Mouse (Mus musculus): ENCODE results near the gene Eid2b. TPM values are rescaled to one million over a fixed set of nuclear protein-coding genes. Genes with fewer than 3 reads are reported as not detected.

Eid2b gene
- total RNA-seq, 2 experiments from 2014 or later: 40.7 to 44.1 TPM

- peak; percentile 67 to 71 for DNase-seq (ENCODE audit: low spot score in 2 of 2)
- intact Hi-C loops (cut with DNase I): no loop called here
These were observed 13.4 kb downstream of the Eid2b start, which contains the start of gene Selenov for GRCm38 (mm10) chr7:28290638-28291590. Gene Selenov (minus strand): TSS chr7:28291186.

DNA sequence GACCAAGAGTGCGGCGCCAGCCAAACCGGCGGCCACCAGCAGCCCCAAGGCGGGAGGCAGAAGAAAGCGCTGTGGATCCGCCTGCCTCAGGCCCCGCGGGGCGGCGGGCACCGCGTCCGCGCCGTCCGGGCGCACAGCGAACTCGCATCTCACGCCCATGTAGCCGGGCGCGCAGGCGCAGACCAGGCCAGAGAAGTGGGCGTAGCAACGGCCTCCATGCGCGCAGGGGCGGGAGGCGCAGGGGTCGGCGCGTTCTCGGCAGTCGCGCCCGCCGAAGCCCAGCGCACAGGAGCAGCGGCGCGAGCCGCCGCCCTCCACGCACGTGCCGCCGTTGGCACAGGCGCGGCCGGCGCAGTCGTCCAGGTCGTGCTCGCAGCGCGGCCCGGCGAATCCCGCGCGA, 16.9 kb downstream of the Eid2b start:
- peak; percentile 73 for DNase-seq (ENCODE audit: low spot score in 2 of 2)
- intact Hi-C loops (cut with DNase I): no loop called here

- DNase-seq (ENCODE audit: low spot score in 2 of 2): peak; percentile 52 to 77
- intact Hi-C loops (cut with DNase I): no loop called here
These were observed 21.5 kb downstream of the Eid2b start for GRCm38 (mm10) chr7:28298837-28299625.

DNA sequence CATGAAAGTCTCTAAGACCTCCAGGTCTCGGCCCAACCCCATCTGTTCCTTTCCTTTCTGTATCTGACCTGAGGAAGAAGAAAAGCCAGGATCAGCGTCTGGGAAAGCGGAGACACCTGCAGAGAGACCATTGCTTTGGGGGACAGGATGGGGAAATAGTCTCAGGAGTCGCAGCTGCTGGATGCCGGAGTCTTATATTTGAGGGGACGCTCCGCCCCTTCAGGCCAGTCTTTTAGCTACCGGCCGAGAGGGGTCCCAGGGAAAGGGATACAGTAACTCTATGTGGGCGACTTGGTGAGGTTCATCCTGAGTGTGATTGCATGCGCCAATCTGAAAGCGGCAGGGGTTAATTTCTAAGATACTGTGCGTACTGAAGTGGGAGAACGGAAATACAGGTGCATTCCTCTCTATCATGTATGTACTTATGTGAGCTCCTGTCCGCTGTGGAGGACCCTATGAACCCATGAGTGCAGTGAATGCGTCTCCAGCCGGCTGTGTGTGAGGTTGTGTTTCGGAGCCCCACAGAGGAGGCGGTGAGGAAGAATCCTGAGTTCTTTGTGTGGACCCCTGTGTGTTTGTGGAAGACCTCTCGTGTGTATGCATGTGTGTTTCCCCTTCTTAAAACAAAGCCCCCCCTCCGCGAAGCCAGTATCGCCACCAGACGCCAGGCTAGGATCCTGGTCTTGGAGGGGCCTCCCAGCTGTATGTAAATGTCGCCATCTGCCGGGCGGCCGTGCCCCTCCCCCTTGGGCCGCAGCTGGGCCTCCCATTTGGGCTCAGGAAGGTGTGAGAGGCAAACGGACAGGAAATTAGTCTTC, 24.3 kb downstream of the Eid2b start, which contains the start of gene Dll3:
Dll3 (minus strand) TSS at position 623 of the 818 bp plus-strand sequence.
- intact Hi-C loops (cut with DNase I): loop anchor here (5.0 kb wide), 1 partner anchor 250 kb away; the partner anchor contains the start of gene Psmc4
- peak in 1 of 2 experiments; percentile 59 for DNase-seq (ENCODE audit: low spot score in 2 of 2)

DNA sequence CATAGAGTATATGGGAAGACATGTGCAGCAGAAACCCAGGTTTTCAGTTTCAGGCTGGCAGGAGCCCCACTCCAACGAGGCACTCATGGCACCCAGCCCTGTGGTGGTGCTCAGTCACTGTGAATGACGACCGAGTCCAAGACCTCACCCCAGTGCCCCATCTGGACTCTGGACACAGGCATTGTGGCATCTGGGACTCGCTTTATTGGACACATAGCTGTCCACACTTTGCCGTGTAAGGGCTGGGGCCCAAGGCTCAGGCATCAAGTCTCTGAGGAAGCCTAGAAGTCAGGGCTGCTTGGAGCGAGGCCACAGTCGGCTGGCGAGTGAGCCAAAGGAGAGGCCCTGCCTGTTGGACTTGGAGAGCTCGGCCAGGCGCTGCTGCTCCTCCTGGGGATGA, 28.1 kb downstream of the Eid2b start:
- intact Hi-C loops (cut with DNase I): no loop called here
- no peak for DNase-seq (ENCODE audit: low spot score in 2 of 2)

DNA sequence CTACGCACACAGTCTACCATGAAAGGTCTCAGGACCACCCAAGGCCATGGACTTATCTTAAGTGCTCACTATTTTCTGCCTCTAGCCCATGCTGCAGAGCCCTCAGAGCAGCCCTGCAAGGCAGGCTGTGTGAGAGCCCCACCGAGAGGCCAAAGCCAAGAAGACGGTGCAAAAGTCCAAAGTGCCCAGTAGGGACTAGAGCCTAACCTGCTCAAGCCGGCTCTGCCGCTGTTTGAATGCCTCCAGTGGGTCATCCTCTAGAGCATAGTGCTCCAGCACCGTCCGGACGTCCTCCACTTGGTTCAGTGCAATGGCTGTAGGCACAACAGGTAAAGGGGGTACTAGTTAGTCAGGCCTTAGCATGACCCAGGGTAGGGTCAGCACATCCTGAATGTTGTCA, 28.7 kb downstream of the Eid2b start:
- DNase-seq (ENCODE audit: low spot score in 2 of 2): no peak
- intact Hi-C loops (cut with DNase I): no loop called here

- intact Hi-C loops (cut with DNase I): no loop called here
- no peak for DNase-seq (ENCODE audit: low spot score in 2 of 2)
These were observed 32.2 kb downstream of the Eid2b start for GRCm38 (mm10) chr7:28309737-28310136.

DNA sequence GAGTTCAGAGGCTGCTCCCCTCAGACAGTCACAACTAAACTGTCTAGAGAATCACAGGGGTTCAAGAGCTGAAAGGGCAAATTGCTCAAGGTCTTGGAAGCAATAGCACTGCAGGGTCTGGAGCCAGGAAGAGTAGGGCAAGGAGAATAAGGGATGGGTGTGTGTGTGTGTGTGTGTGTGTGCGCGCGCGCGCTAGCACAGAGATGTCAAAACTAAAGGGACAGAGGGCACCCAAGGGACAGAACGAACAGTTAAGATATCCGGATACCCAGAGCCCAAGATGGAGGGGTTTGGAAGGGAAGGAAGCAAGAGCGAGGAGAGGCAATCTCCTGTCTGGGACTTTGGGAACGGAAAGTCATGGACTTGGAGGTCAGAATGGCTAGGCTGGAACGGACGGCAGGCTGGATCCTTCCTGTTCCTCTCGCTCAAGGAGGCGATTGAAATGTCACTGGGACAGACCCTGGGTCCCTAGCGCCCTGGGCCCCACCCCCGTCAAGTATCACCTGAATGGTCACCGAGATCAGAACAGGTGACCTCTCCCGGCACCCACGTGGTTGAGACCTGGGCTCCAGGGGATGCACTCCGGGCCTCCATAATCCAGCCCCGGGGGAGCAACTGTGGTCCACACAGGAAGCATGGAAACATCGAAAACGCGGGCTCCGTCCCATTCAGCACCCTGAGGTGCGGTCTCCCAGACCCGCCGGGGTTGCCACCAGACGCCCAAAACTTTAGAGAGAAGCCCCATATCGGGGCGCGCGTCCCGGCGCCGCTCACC, 33.8 kb downstream of the Eid2b start:
- intact Hi-C loops (cut with DNase I): no loop called here
- no peak for DNase-seq (ENCODE audit: low spot score in 2 of 2)

- peak; percentile 99 for DNase-seq (ENCODE audit: low spot score in 2 of 2)
- intact Hi-C loops (cut with DNase I): no loop called here
These were observed 34.5 kb downstream of the Eid2b start, which contains the start of gene Timm50 for GRCm38 (mm10) chr7:28311926-28312543. Gene Timm50 (minus strand): TSS chr7:28312072.

- no peak for DNase-seq (ENCODE audit: low spot score in 2 of 2)
- intact Hi-C loops (cut with DNase I): no loop called here
These were observed 40.5 kb downstream of the Eid2b start for GRCm38 (mm10) chr7:28318036-28318435.

DNA sequence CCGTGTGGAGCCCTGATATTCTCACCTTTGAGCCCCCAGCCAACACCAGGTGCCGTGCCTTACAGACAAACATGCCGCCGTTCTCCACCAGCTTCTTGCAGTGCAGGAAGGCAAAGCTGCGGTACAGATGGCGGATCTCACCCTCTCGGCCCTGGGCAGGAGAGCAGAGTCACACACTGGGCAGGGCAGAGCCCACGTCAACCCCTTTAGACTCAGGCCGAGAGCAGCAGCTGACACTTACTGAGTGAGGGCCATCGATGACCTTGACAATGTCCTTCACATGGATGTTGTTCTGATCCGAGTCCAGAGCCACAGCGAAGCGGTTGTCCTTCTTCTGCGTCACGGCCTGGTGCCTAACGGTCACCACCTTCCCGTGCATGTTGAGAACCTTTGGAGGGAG, 41.2 kb downstream of the Eid2b start:
- intact Hi-C loops (cut with DNase I): no loop called here
- no peak for DNase-seq (ENCODE audit: low spot score in 2 of 2)

GRCm38 (mm10) chr7:28321974-28322720, 44.6 kb downstream of the Eid2b start:
- intact Hi-C loops (cut with DNase I): no loop called here
- DNase-seq (ENCODE audit: low spot score in 2 of 2): no peak

DNA sequence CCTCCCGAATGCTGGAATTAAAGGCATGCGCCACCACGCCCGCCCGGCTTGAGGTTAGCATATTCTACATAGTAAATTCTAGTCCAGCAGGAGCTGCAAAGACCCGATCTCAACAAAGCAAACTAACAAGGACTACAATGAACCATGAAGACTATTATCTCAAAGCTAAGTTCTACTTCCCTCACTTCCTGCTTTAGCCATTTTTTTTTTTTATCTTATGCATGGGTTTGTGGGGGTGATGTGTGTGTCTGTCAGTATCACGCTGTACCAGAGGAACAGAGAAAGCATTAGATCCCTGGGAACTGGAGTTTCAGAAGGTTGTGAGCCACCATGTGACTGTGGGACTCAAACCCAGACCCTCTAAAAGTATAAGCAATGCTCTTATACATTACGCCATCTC, 47.8 kb downstream of the Eid2b start:
- DNase-seq (ENCODE audit: low spot score in 2 of 2): no peak
- intact Hi-C loops (cut with DNase I): no loop called here

DNA sequence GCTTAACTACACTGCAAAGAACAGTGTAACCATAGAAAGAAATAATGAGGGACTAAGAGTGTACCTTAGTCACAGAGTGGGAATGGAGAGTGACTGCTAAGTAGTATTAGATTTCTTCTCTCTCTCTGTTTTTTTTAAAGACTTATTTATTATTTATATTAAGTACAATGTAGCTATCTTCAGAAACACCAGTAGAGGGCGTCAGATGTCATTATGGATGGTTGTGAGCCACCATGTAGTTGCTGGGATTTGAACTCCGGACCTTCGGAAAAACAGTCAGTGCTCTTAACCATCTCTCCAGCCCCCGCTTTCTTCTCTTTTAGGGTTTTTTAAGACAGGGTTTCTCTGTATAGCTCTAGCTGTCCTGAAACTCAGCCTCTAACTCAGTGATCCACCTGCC, 48.9 kb downstream of the Eid2b start:
- no peak for DNase-seq (ENCODE audit: low spot score in 2 of 2)
- intact Hi-C loops (cut with DNase I): no loop called here

- no peak for DNase-seq (ENCODE audit: low spot score in 2 of 2)
- intact Hi-C loops (cut with DNase I): no loop called here
These were observed 50.7 kb downstream of the Eid2b start for GRCm38 (mm10) chr7:28328260-28328659.

Measured in left cerebral cortex, postnatal 14 days (tissue).